Mouse (Mus musculus) spleen, embryonic (tissue): Measurements from ENCODE around the gene Vmn1r210.
"Not testable (repeated sequence)": the region's sequence is repeated elsewhere in the genome, so short reads cannot be mapped to it uniquely, and the experiment has no call there.

Source experiments
- CTCF ChIA-PET: fragments of 350-600 bp; sonication (Branson Sonifier 250); formaldehyde crosslinking; loops from one replicate; lab custom pipeline; 2022; lab: Charles Lee

Gene Vmn1r210

DNA sequence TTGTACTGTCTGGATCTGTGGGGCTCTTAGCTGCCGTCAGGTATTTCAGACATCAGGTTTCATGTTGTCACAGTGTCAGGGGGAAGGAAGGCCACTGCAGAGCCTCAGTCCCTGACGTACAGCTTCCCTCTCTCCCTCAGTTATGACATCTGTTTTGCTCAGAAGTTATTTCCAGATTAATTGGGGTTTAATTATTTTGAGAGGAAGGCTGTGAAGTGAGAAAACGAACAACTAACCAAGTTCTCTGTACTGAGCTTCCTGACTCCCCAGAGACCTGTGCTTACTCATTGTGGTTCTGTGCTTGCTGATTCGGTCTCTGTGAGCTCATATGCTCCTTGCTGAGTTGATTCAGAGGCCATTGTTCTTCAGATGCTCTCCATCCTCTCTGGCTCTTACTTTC is at the start of gene Vmn1r210:
Vmn1r210 (minus strand) TSS at position 101 of the 400 bp plus-strand sequence.
- CTCF ChIA-PET = no interaction called here

DNA sequence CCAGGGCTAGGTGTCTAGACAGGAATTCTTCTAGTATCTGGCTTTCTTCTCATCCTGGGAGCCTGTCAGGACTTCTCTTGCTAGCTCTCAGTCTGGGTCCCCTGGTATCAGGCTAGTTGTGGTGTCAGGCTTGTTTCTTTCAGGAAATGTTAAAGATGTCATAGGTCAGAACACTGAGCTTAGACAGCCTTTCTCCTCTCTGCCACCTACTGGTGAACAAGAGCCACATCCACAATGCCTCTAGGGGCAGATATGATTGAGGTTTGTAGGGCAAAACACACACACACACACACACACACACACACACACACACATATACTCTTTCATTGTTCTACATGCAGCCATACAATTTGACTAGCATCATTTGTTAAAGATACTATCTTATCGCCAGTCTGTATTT is 48.1 kb upstream of the Vmn1r210 start:
- CTCF ChIA-PET = no interaction called here

DNA sequence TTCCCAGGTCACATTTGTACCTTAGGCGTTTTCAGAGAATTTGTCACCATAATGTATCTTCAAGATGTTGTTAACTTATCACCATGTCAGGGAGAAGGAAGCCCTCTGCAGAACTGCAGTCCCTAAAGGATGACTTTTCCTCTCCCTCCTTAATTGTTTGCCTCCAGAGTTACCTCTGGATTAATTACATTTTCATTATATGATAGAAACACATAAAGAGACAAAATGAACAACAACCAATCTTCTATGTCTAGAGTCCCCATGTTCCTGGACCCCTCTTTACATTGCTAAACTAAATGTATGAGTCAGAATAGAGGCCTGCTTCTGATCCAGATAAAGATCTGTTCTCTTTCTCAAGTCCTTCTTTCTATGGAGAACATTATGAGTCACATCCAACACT is 26.3 kb upstream of the Vmn1r210 start, which contains the start of gene Vmn1r211:
Vmn1r211 (minus strand) TSS at position 101 of the 400 bp plus-strand sequence.
- CTCF ChIA-PET = no interaction called here

DNA sequence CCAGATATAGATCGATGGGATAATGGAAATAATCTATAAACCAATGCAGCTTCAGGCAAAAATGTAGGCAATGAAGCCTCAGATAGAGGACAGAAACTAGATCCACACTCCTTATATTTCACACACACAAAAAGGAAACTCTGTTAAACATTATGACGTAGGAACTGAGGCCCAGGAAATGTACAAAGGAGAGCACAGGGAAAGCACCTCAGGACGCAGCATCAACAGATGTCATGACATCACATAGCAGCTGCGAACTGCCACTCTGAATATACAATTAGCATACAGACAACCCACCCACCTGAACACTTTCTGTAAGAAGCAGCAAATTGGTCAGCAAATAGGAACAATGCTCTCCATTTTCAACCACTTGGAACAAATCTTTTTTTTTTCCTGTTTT is 23.6 kb upstream of the Vmn1r210 start:
- CTCF ChIA-PET = no interaction called here

DNA sequence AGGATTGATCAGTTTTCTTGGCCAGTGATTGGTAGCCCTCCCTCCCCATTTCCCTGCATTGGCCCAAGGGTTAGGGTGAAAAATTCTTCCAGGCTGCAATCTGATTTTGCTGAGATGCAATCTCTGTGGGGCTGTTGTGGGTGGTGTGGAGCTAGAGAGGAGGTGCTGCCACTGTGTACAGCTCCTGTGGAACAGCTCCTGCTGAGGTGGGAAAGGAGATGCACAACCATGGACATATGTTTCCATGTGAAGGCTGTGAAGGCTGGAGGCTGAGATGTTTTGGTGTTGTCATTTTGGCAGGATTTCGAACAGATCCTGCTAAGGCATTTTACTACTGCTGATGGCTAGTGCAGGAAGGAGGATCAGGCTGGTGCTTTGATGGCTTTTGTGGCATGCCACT is 15.7 kb upstream of the Vmn1r210 start:
- CTCF ChIA-PET = no interaction called here

DNA sequence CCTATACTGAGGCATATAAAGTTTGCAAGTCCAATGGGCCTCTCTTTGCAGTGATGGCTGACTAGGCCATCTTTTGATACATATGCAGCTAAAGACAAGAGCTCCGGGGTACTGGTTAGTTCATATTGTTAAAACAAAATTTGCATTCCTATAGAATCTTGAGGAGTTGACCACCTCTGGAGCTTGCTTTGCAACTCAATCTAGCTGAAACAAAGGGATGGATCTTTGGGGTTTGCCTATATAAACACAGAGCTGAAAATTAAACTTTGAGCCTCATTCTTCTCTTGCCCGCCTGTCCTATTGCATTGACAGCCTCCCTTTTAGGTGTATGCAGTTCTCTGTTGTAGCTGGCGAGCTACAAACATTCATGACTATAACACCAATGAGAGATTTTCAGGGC is 13.2 kb upstream of the Vmn1r210 start:
- CTCF ChIA-PET = not testable (repeated sequence)

DNA sequence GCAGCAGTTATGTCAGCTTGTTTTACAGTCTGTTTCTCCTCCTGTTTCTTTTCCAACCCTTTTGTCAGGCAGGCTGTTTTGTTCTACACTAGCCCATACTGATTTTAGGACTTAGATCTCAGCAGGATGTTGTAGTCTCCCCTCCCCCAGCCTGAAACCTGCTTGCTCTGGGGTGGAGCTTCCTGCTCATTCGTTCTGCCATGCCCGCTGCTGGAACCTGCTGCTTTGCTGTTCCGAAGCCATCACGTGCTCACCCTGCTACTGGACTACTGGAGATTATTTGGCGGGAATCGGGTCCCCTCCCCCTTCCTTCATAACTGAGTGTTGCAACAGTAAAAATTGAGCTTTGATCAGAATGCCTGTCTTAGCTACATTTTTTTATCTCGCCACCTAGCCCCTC is 1.8 kb downstream of the Vmn1r210 start:
- CTCF ChIA-PET = not testable (repeated sequence)

DNA sequence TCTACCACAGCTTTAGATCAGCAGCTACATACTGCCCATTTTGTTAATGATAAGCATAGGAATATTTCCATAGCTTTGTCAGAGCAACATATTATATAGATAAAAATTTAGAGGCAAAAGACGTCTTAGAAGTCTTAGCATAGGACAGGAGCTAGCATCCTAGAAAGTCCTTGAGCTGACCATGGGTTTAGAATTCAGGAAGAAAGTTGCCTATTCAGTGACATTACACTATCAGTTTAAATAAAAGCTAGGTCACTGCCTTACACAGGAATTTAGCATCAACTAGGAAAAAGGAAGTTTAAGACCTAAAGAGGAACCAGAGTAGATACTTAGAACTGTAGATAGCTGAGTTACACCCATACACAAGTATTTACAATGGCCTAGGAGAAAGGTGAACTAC is 9.5 kb downstream of the Vmn1r210 start:
- CTCF ChIA-PET = not testable (repeated sequence)

DNA sequence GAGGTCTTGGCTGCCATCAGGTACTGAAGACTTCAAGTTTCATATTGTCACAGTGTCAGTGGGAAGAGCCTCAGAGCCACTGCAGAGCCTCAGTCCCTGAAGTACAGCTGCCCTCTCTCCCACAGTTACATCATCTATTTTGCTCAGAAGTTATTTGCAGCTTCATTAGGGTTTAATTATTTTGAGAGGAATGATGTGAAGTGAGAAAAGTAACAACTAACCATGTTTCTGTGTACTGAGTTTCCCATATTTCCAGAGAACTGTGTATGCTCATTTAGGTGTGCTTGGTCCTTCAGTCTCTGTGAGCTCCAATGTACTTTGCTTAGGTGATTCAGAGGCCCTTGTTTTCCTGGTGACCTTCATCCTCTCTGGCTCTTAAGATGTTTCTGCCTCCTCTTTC is 21.6 kb downstream of the Vmn1r210 start, which contains the start of gene Vmn1r209:
Vmn1r209 (minus strand) TSS at position 101 of the 400 bp plus-strand sequence.
- CTCF ChIA-PET = not testable (repeated sequence)

DNA sequence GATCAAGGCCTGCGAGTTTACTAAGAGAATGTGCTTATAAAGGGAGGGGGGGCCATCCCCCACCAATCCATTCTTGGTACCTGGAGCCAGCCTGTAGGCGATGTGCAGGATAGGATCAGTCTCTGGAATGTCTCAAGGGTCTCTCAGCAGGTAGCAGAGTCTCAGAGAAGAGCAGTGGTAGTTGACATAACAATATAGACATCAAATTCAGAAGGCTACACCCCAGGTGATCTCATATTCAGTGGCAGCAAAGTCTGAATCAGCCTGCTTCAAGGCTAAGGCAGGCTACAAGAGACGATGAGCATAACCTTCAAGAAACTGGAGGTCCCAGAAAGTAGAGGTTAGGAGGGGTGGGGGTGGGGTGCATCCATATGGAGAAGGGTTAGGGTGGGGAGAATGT is 43.1 kb downstream of the Vmn1r210 start:
- CTCF ChIA-PET = not testable (repeated sequence)

DNA sequence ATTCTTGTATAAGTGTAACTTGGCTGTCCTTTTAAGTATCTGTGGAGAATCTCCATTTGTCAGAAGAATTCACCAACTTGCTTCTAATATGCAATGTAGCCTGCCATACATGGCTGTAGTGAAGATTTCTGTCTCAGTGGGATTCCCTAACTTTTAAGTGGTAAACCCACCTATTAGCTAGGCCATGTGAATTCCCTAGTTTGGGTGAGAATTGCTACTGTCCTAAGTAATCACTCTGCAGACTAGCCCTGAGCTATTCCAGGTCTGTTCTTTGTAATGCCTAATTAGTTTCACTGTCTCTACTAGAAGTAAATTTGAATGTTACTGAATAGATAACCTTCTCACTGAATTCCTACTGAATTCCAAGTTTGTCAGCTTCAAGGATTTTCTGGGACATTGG is 47.0 kb downstream of the Vmn1r210 start:
- CTCF ChIA-PET = not testable (repeated sequence)

DNA sequence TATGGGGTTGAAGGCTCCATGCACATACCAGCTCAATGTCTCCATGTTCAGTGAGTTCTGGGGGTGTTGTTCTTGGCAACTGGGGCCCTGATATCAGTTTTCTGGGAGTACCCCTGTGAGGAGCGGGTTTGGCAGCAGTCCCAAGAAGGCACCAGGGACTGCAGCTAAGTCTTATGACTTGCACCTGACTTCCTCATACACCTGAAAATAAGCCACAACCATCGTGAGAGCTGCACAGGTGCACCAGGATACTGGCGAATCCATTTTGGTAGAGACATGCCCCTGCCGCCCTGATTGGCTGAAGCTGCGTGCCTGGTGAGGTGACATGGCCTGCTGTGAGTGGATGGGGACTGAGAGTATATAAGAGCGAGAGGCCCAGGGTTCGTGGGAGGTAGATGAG is 53.8 kb downstream of the Vmn1r210 start, which contains the start of gene Vmn1r208:
Vmn1r208 (minus strand) TSS at position 101 of the 400 bp plus-strand sequence.
- CTCF ChIA-PET = not testable (repeated sequence)
